Mouse (Mus musculus) gastrocnemius, postnatal 36 days (tissue): ENCODE data around the gene Tpsg1. TPM values are rescaled to one million over a fixed set of nuclear protein-coding genes. Genes with fewer than 3 reads are reported as not detected.

Source experiments
- DNase-seq, 2 experiments: peaks; one replicate each; pipeline ENCODE4 v3.0.0; 2022
- intact Hi-C: fragments of 180-260 bp; cut with DNase I; formaldehyde crosslinking; loops from one replicate; pipeline ENCODE4 v1.15.1; 2025
- total RNA-seq, 2 experiments: library from RNA; stranded (reverse); gene quantifications; 2 replicates each; pipeline ENCODE4 v1.2.3; 2021

Tpsg1 gene
- total RNA-seq, 2 experiments from 2014 or later: 0.26 TPM; not detected in 1

GRCm38 (mm10) chr17:25405224-25405895, 36.3 kb downstream of the Tpsg1 start:
- intact Hi-C loops: no loop called here

GRCm38 (mm10) chr17:25406011-25406441, 37.0 kb downstream of the Tpsg1 start:
- intact Hi-C loops: no loop called here
- DNase-seq: no peak

More at GRCm38 (mm10) chr17:25405224-25405895, 36.3 kb downstream of the Tpsg1 start:
- DNase-seq: no peak

- intact Hi-C loops: no loop called here
- DNase-seq: no peak
These were observed 38.3 kb downstream of the Tpsg1 start for GRCm38 (mm10) chr17:25407352-25407751.

GRCm38 (mm10) chr17:25408302-25408999, 39.4 kb downstream of the Tpsg1 start:
- DNase-seq: no peak
- intact Hi-C loops: no loop called here

- DNase-seq: no peak
- intact Hi-C loops: no loop called here
These were observed 40.5 kb downstream of the Tpsg1 start for GRCm38 (mm10) chr17:25409621-25410020.

- no peak for DNase-seq
- intact Hi-C loops: no loop called here
These were observed 41.1 kb downstream of the Tpsg1 start for GRCm38 (mm10) chr17:25410180-25410579.

- DNase-seq: no peak
- intact Hi-C loops: no loop called here
These were observed 41.7 kb downstream of the Tpsg1 start for GRCm38 (mm10) chr17:25410786-25411185.

GRCm38 (mm10) chr17:25411251-25411650, 42.2 kb downstream of the Tpsg1 start:
- no peak for DNase-seq

GRCm38 (mm10) chr17:25414209-25414608, 45.1 kb downstream of the Tpsg1 start:
- intact Hi-C loops: no loop called here
- no peak for DNase-seq

More at GRCm38 (mm10) chr17:25411251-25411650, 42.2 kb downstream of the Tpsg1 start:
- intact Hi-C loops: no loop called here

- no peak for DNase-seq
These were observed 45.8 kb downstream of the Tpsg1 start for GRCm38 (mm10) chr17:25414917-25415316.

GRCm38 (mm10) chr17:25415421-25415913, 46.4 kb downstream of the Tpsg1 start:
- DNase-seq: no peak
- intact Hi-C loops: no loop called here

More at GRCm38 (mm10) chr17:25414917-25415316, 45.8 kb downstream of the Tpsg1 start:
- intact Hi-C loops: no loop called here

- intact Hi-C loops: no loop called here
- no peak for DNase-seq
These were observed 47.1 kb downstream of the Tpsg1 start for GRCm38 (mm10) chr17:25416219-25416618.

- no peak for DNase-seq
- intact Hi-C loops: no loop called here
These were observed 48.9 kb downstream of the Tpsg1 start for GRCm38 (mm10) chr17:25417990-25418389.

GRCm38 (mm10) chr17:25418926-25419325, 49.9 kb downstream of the Tpsg1 start:
- intact Hi-C loops: no loop called here
- no peak for DNase-seq

GRCm38 (mm10) chr17:25420998-25421397, 51.9 kb downstream of the Tpsg1 start:
- intact Hi-C loops: no loop called here
- DNase-seq: no peak

Other genes with a start within 250 kb of the Tpsg1 start
- gene Ptx4, start 248.5 kb upstream of the Tpsg1 start, total RNA-seq: 1 to 10 TPM; 3.7 to 4.3 TPM
- 10 to 100 TPM; 13.7 to 14.9 TPM for gene Clcn7, start 235.9 kb upstream of the Tpsg1 start, total RNA-seq
- not detected for gene Ccdc154, start 206.8 kb upstream of the Tpsg1 start, total RNA-seq
- not detected for gene Gm38655, start 193.8 kb upstream of the Tpsg1 start, total RNA-seq
- 10 to 100 TPM; 12.3 to 13.8 TPM for gene BC003965, start 184.7 kb upstream of the Tpsg1 start, total RNA-seq
- 1 to 10 TPM; 4.9 to 5.6 TPM for gene Unkl, start 180.9 kb upstream of the Tpsg1 start, total RNA-seq
- 10 to 100 TPM; 13.8 to 14.1 TPM for gene Gnptg, start 129.1 kb upstream of the Tpsg1 start, total RNA-seq
- 10 to 100 TPM; 15.8 to 18.4 TPM for gene Tsr3, start 129.1 kb upstream of the Tpsg1 start, total RNA-seq
- gene Baiap3, start 112.9 kb upstream of the Tpsg1 start, total RNA-seq: not detected
- gene Ube2i, start 94.7 kb upstream of the Tpsg1 start, total RNA-seq: 10 to 100 TPM; 55.0 to 60.6 TPM
- gene Prss34, start 70.9 kb upstream of the Tpsg1 start, total RNA-seq: under 1 TPM; 0.20 to 0.36 TPM
- not detected for gene Prss28, start 60.6 kb upstream of the Tpsg1 start, total RNA-seq
- gene Prss29, start 50.6 kb upstream of the Tpsg1 start, total RNA-seq: not detected
- gene Tpsab1, start 23.7 kb upstream of the Tpsg1 start, total RNA-seq: 1 to 10 TPM; 1.1 to 1.3 TPM
- 1 to 10 TPM; 2.7 to 3.5 TPM for gene Tpsb2, start 3.0 kb upstream of the Tpsg1 start, total RNA-seq
- gene Cacna1h, start 64.5 kb downstream of the Tpsg1 start, total RNA-seq: 1 to 10 TPM in 1 of 2 experiments, under 1 TPM in 1; 0.94 to 1.2 TPM
- gene Tekt4, start 85.3 kb downstream of the Tpsg1 start, total RNA-seq: not detected
- gene Sstr5, start 128.0 kb downstream of the Tpsg1 start, total RNA-seq: not detected
- gene Sox8, start 201.4 kb downstream of the Tpsg1 start, total RNA-seq: 1 to 10 TPM; 1.9 to 2.0 TPM
- 10 to 100 TPM; 13.1 to 13.9 TPM for gene Lmf1, start 209.8 kb downstream of the Tpsg1 start, total RNA-seq